Mouse (Mus musculus) E14TG2a.4 (cell line): Measurements from ENCODE around the gene Galns.

Experiments
- CTCF ChIP-seq: conservative IDR thresholded peaks from 2 replicates; pipeline ENCODE4 v1.5.1; 2014; ENCODE audit warnings: low read length
- NANOG ChIP-seq: IDR thresholded peaks from 2 replicates; pipeline ENCODE4 v1.6.1; 2014; ENCODE audit warnings: borderline replicate concordance, low read length, mixed read lengths
- POU5F1 ChIP-seq: IDR thresholded peaks from 2 replicates; pipeline ENCODE4 v1.6.1; 2014; ENCODE audit warnings: low read length, borderline replicate concordance

DNA sequence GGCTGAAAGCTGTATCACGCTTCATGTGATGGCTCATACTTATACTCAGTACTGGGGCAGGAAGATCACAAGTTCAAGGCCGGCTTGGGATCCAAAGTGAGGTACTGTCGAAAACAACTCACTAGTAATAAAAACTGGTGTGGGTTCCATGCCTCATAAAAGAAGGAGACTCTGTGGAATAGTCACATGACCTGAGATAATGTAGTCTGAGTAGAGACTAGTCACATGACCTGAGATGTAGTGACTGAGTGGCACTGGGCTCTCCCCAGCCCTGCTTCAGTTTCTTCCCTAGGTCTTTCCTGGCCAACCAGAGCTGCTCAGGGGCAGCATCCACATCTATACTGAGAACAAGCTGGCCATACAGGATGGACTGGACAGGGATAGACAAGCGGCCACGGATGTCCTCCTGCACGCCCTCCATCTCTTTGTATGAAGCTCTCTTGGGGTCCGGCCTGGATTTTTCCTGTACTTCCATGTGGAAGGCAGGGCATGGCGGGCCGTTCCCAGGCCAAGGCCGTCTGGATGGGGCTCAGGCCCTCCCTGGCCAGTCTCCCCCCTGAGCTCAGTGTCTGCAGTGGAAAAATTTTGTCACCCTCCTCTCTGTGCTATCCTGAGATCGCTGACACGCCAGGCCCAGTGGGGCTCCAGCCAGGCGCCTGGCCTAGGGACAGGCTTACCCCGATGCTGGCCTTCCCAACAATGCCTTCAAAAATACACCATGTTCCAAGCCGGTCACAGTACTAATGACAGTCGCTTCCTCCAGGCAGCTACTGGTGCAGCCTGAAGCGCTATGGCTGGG is 12.8 kb upstream of the Galns start:
- TF ChIP-seq CTCF (no peak), POU5F1 (no peak), NANOG (no peak)
